Mouse (Mus musculus): Measurements from ENCODE around the gene Zfp51. TPM values are rescaled to one million over a fixed set of nuclear protein-coding genes. Genes with fewer than 3 reads are reported as not detected.

The Zfp51 gene
- polyA plus RNA-seq, 1 experiment, result 1.3 TPM

- under 1% methylated on average over 34 of the region's 34 CpGs for WGBS
- DNase-seq, result peak; percentile 87
- Histone ChIP-seq H3K4me3 (replicated peaks; ENCODE audit: extremely low read depth, low read depth, low read length) (peak within 1 kb of the TSS; percentile 85), H3K4me1 (ENCODE audit: control insufficient read depth, insufficient read depth, low read length) (peaks cover 3% of the 10 kb centered on the region; the same call in 1 of the 2 replicates)
- TF ChIP-seq CTCF (IDR thresholded peaks at IDR 0.05; ENCODE audit: insufficient read depth, low read length), result no peak
- TF ChIP-seq POLR2A (IDR thresholded peaks at IDR 0.05; ENCODE audit: borderline replicate concordance, extremely low read depth, low read depth, low read length), result peak; percentile 86; the same call in 1 of the 2 replicates
These were observed 38.8 kb downstream of the Zfp51 start, which contains the start of gene Zfp53 for GRCm38 (mm10) chr17:21488760-21489499. Zfp53 (plus strand) TSS chr17:21488998.

- TF ChIP-seq POLR2A (IDR thresholded peaks at IDR 0.05; ENCODE audit: borderline replicate concordance, extremely low read depth, low read depth, low read length), result no peak
- no peak for TF ChIP-seq CTCF (IDR thresholded peaks at IDR 0.05; ENCODE audit: insufficient read depth, low read length)
- 1% methylated on average over 8 of the region's 8 CpGs for WGBS
- Histone ChIP-seq H3K4me3 (replicated peaks; ENCODE audit: extremely low read depth, low read depth, low read length) (peak overlapping the region; percentile 85), H3K4me1 (ENCODE audit: control insufficient read depth, insufficient read depth, low read length) (peaks cover 3% of the 10 kb centered on the region; the same call in 1 of the 2 replicates)
- no peak for DNase-seq
These were observed 39.4 kb downstream of the Zfp51 start for GRCm38 (mm10) chr17:21489500-21490001.

GRCm38 (mm10) chr17:21501365-21501764 lies 51.2 kb downstream of the Zfp51 start:
- H3K4me3 ChIP-seq (replicated peaks; ENCODE audit: extremely low read depth, low read depth, low read length), result no peak overlapping the region
- no peak for DNase-seq
- WGBS, result 73% methylated on average over 1 of the region's 1 CpGs
- TF ChIP-seq POLR2A (IDR thresholded peaks at IDR 0.05; ENCODE audit: borderline replicate concordance, extremely low read depth, low read depth, low read length), result no peak
- TF ChIP-seq CTCF (IDR thresholded peaks at IDR 0.05; ENCODE audit: insufficient read depth, low read length), result no peak
- H3K4me1 ChIP-seq (ENCODE audit: control insufficient read depth, insufficient read depth, low read length), result no peaks in the 10 kb centered on the region

GRCm38 (mm10) chr17:21504524-21504923 lies 54.4 kb downstream of the Zfp51 start:
- WGBS, result 96% methylated on average over 1 of the region's 1 CpGs
- H3K4me3 ChIP-seq (replicated peaks; ENCODE audit: extremely low read depth, low read depth, low read length), result no peak overlapping the region
- H3K4me1 ChIP-seq (ENCODE audit: control insufficient read depth, insufficient read depth, low read length), result no peaks in the 10 kb centered on the region
- no peak for TF ChIP-seq POLR2A (IDR thresholded peaks at IDR 0.05; ENCODE audit: borderline replicate concordance, extremely low read depth, low read depth, low read length)
- no peak for TF ChIP-seq CTCF (IDR thresholded peaks at IDR 0.05; ENCODE audit: insufficient read depth, low read length)
- DNase-seq, result no peak

- 96% methylated on average over 3 of the region's 3 CpGs for WGBS
- Histone ChIP-seq H3K4me3 (replicated peaks; ENCODE audit: extremely low read depth, low read depth, low read length) (no peak overlapping the region), H3K4me1 (ENCODE audit: control insufficient read depth, insufficient read depth, low read length) (no peaks in the 10 kb centered on the region)
- no peak for DNase-seq
- TF ChIP-seq POLR2A (IDR thresholded peaks at IDR 0.05; ENCODE audit: borderline replicate concordance, extremely low read depth, low read depth, low read length) (no peak), CTCF (IDR thresholded peaks at IDR 0.05; ENCODE audit: insufficient read depth, low read length) (no peak)
These were observed 56.1 kb downstream of the Zfp51 start for GRCm38 (mm10) chr17:21506258-21506657.

GRCm38 (mm10) chr17:21509756-21510155 lies 59.6 kb downstream of the Zfp51 start:
- Histone ChIP-seq H3K4me1 (ENCODE audit: control insufficient read depth, insufficient read depth, low read length) (no peaks in the 10 kb centered on the region), H3K4me3 (replicated peaks; ENCODE audit: extremely low read depth, low read depth, low read length) (no peak overlapping the region)
- DNase-seq, result no peak
- no peak for TF ChIP-seq POLR2A (IDR thresholded peaks at IDR 0.05; ENCODE audit: borderline replicate concordance, extremely low read depth, low read depth, low read length)

Other genes starting within 250 kb of the Zfp51 start
- gene Vmn1r234, start 224.3 kb upstream of the Zfp51 start, polyA plus RNA-seq (2012; rRNA removed), result not detected in 2 replicates
- gene Vmn1r235, start 194.0 kb upstream of the Zfp51 start, polyA plus RNA-seq (2012; rRNA removed), result not detected in 2 replicates
- gene Vmn1r236, start 167.4 kb upstream of the Zfp51 start, polyA plus RNA-seq (2012; rRNA removed), result not detected in 2 replicates
- not detected in 2 replicates for gene Vmn1r237, start 138.5 kb upstream of the Zfp51 start, polyA plus RNA-seq (2012; rRNA removed)
- 0.16 and 0.38 TPM in 2 replicates for gene Zfp677, start 66.6 kb upstream of the Zfp51 start, polyA plus RNA-seq (2012; rRNA removed)
- gene Zfp54, start 27.1 kb upstream of the Zfp51 start, polyA plus RNA-seq (2012; rRNA removed), result 0.83 and 1.1 TPM in 2 replicates
- 1.5 and 1.8 TPM in 2 replicates for gene Zfp53, start 38.6 kb downstream of the Zfp51 start, polyA plus RNA-seq (2012; rRNA removed)
- gene Zfp52, start 85.2 kb downstream of the Zfp51 start, polyA plus RNA-seq (2012; rRNA removed), result 0.34 and 0.73 TPM in 2 replicates
- 1.3 and 1.9 TPM in 2 replicates for gene Zfp948, start 116.6 kb downstream of the Zfp51 start, polyA plus RNA-seq (2012; rRNA removed)
- 0.40 and 0.64 TPM in 2 replicates for gene Zfp983, start 200.2 kb downstream of the Zfp51 start, polyA plus RNA-seq (2012; rRNA removed)
- gene Gm10226, start 241.5 kb downstream of the Zfp51 start, polyA plus RNA-seq (2012; rRNA removed), result not detected in 2 replicates